Mouse (Mus musculus): Measurements from ENCODE around the gene Epc2.

Epc2 gene

DNA sequence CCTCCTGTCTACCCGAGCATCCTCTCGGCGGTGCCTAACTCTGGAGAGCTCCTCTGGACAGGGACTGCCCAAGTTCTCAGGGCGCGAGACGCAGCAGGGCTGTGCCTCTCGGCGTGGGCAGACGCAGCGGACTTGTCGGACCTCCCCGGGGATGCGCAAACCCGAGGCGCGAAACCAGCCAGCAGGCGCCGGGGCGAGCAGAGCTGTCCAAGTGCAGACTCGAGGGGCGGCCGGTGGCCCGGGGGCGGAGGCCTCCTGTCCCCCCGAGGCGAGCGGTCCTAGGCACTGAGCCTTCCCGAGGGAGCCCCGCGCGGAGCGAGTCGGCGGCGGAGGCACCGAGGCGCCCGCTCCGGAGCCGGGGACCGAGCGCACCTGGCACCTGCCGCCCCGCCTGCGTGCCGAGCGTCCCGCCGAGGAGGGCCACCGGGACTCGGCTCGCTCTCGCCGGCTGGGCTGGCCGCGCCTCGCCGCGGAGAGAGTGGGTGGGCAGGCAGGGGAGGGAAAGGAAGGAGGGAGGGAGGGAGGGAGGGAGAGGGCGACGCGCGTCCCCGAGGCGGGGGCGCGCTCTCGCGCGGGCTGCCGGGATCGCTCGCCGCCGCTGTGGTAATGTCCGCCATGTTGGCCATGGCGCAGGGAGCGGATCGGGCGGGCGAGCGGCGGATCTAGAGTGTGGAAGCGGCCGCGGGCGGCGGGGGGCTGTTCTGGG, at the start of gene Epc2:
Gene Epc2, plus strand, starts transcription at position 556 of the 706 bp plus-strand sequence.
- DNase-seq (ENCODE audit: low spot score in 2 of 2): peak; percentile 61 to 71

GRCm38 (mm10) chr2:49405954-49406353, 45.3 kb upstream of the Epc2 start:
- no peak for DNase-seq (ENCODE audit: low spot score in 2 of 2)

DNA sequence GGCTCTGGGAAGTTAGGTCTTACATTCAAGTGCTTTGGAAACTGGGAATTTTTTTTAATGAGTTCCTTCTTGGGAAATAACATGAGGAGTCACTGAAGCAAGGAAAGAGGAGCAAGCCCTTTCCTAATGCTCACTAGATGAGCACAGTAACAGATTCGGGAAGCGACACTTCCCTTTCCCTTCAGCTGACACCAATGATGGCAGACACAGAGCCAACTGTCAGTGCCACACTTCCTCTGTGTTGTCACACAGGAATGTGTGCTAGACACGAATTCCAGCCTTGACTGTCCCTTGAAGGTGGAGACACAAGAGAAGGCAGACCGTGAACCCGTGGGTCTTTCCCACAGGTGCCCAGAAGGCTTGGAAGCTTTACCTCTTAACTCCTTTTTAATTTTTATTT, 39.6 kb upstream of the Epc2 start:
- no peak for DNase-seq (ENCODE audit: low spot score in 2 of 2)

GRCm38 (mm10) chr2:49412576-49412975, 38.7 kb upstream of the Epc2 start:
- no peak for DNase-seq (ENCODE audit: low spot score in 2 of 2)

- no peak for DNase-seq (ENCODE audit: low spot score in 2 of 2)
Observed at GRCm38 (mm10) chr2:49415868-49416267, 35.4 kb upstream of the Epc2 start.

- no peak for DNase-seq (ENCODE audit: low spot score in 2 of 2)
Observed at GRCm38 (mm10) chr2:49417018-49417604, 34.2 kb upstream of the Epc2 start.

- DNase-seq (ENCODE audit: low spot score in 2 of 2): no peak
Observed at GRCm38 (mm10) chr2:49420396-49420795, 30.9 kb upstream of the Epc2 start.

- DNase-seq (ENCODE audit: low spot score in 2 of 2): no peak
Observed at GRCm38 (mm10) chr2:49423857-49424256, 27.4 kb upstream of the Epc2 start.

GRCm38 (mm10) chr2:49424788-49425187, 26.5 kb upstream of the Epc2 start:
- DNase-seq (ENCODE audit: low spot score in 2 of 2): no peak

DNA sequence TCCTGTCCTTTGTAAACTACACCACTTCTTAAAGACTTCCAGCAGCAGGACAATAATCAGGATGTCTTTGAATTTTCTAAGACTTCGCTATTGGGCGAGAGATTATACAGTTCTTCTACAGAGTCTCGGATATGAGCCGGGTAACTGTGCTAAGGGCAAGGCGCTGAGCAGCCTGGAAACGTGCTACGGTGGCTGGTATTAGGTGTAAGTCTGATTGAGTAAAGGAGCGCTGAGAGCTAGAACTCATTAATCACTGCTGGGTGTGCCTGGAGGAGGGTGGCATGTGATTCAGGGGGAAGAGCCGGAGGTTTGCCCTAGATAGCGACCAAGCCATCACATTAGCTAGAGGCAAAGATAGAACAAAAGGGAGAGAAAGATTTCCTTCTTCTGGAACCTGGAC, 25.1 kb upstream of the Epc2 start:
- DNase-seq (ENCODE audit: low spot score in 2 of 2): no peak

DNA sequence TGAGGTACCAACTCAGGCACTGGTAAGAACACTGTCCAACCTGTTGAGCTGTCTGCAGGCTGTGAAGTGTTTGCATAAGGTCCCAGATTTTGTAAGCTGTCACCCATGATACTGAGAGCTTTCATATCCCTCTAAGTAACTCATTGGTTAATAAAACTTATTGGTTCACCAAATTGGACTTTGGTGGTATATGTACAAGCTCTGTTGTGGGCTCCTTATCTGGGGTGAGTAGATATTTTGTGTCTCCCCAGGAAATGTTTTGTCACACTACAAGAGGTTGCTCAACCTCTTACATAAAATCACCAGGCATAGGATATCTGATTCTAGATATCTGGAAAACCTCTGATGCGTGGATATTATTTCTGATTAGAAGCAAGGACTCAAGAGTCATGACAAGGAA, 20.3 kb upstream of the Epc2 start:
- DNase-seq (ENCODE audit: low spot score in 2 of 2): no peak

- no peak for DNase-seq (ENCODE audit: low spot score in 2 of 2)
Observed at GRCm38 (mm10) chr2:49433211-49433610, 18.1 kb upstream of the Epc2 start.

- DNase-seq (ENCODE audit: low spot score in 2 of 2): no peak
Observed at GRCm38 (mm10) chr2:49446238-49446637, 5.0 kb upstream of the Epc2 start.

GRCm38 (mm10) chr2:49447586-49448475, 3.5 kb upstream of the Epc2 start:
- peak in 1 of 2 experiments; percentile 18 for DNase-seq (ENCODE audit: low spot score in 2 of 2)

- no peak for DNase-seq (ENCODE audit: low spot score in 2 of 2)
Observed at GRCm38 (mm10) chr2:49450467-49450866, 819 bp upstream of the Epc2 start.

DNA sequence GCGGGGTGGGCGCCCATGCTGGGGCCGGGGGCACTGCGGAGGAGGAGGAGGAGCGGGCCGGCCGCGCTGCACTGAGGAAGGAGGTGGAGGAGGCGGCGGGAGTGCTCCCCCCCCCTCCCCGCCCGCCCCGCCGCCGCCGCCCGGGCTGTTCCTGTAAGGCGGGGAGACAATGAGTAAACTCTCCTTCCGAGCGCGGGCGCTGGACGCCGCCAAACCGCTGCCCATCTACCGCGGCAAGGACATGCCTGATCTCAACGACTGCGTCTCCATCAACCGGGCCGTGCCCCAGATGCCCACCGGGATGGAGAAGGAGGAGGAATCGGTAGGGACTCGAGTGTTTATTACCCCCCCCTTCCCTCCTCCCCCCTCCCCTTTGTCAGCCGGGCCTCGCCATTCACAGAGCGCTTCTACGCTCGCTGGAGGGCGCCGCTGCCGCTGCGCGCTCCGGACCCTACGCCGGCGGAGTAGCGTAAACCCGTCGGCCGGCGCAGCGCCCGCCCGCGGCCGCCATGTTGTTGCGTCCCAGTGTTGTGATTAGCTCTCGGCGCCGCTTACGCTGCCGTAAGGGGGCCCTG, 438 bp downstream of the Epc2 start:
- peak; percentile 85 to 92 for DNase-seq (ENCODE audit: low spot score in 2 of 2)

DNA sequence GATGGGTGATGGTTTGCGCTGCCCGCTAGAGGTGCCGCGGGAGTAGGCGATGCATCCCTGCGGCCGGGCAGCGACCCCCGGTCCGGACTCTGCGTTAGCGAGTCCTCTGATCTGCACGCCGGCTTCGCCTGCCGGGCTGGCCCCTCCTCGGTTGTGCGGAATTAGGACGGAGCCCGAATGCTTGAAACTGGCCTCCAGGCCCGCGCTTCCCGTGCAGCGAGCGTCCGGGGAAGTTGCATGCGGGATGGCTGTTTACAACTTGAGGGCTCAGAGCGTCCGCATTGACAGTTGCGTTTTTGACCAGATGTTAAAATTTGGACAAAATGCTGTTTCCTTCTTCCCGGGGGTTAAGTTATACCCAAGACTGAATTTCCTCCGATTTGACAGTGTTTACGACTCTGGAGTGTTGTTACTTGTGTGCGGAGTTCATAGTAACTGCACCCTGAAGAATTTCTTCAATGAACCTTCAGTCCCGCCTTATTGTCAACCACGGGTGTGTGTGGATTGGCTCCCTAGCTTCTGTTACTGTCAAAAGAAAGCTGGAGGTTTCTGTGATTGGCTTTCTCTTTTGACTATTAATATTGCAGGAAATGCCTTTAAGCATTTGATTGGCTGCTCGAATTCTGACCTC, 1.3 kb downstream of the Epc2 start:
- DNase-seq (ENCODE audit: low spot score in 2 of 2): peak; percentile 37 to 46

GRCm38 (mm10) chr2:49457797-49458196, 6.5 kb downstream of the Epc2 start:
- DNase-seq (ENCODE audit: low spot score in 2 of 2): no peak

DNA sequence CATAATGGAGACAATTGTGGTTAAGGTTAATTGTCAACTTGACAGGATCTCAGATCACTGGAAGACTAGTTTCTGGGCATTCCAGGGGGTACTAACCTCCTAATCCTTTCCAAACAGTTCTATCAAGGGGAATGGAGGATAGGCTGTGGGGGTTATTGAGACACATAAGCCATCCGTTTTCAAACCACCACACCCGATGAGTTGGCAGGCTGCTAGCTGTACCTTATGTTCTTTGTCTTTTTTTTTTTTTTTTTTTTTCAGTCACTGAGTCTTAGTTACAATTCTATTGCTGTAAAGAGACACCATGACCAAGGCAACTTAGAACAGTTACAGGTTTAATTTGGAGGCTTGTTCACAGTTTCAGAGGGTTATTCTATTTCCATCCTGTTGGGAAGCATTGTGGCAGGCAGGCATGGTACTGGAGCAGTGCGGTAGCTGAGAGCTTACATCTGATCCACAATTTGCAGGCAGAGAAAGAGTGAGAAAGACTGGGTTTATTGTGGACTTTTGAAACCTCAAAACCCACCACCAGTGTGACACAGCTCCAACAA, 14.5 kb downstream of the Epc2 start:
- no peak for DNase-seq (ENCODE audit: low spot score in 2 of 2)

DNA sequence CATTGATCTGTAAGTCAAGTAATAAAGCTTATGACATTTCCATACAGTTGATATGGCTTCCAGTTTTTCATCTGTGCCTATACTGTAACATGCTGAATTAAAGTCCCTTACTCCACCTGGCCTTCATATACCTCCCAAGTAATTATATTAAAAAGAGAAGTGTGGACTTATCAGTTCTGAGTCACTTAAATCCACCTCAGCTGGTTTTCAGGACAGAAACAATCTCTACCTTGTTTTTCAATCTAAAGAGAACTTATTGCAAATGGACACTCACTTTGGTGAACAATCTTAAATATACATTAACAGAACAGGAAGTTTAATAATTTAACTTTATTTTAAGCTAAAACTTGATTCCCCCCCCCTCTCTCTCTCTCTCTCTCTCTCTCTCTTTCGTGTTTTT, 15.8 kb downstream of the Epc2 start:
- DNase-seq (ENCODE audit: low spot score in 2 of 2): no peak

DNA sequence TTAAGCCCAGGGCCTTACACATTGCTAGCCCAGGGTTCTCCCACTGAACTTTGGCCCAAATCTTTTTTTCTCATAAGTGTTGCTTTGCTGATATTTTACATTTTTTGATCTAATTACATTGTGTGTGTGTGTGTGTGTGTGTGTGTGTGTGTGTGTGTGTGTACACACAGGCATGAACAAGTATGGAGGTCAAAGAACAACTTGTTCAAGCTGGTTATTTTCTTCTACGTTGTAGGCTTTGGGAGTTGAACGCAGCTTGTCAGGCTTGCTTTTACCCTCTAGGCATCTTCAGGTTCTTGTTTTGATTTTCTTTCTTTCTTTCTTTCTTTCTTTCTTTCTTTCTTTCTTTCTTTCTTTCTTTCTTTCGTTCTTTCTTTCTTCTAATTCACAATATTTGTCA, 19.9 kb downstream of the Epc2 start:
- no peak for DNase-seq (ENCODE audit: low spot score in 2 of 2)

All from frontal cortex, postnatal 14 days (tissue).